Mouse (Mus musculus): ENCODE results near the gene Pxdn. TPM values are rescaled to one million over a fixed set of nuclear protein-coding genes. Genes with fewer than 3 reads are reported as not detected.
A peak's percentile ranks its signal among the peaks of the same experiment; 100 is the strongest.

The Pxdn gene
- polyA plus RNA-seq, 1 experiment from 2014 or later, result 105 TPM

- no peak overlapping the region for H3K9ac ChIP-seq (replicated peaks; ENCODE audit: low read length)
- H3K4me1 ChIP-seq (ENCODE audit: insufficient read depth, low read length), result 0 out of 2 replicates have a peak, but pooled peaks cover 4% of the 10 kb centered on the region
- no peak overlapping the region for H3K4me3 ChIP-seq (ENCODE audit: low read length)
- H3K4me2 ChIP-seq (replicated peaks; ENCODE audit: low read depth, low read length), result no peak overlapping the region
- H3K27ac ChIP-seq (ENCODE audit: low read length), result no peak overlapping the region
- H3K36me3 ChIP-seq (ENCODE audit: insufficient read depth, low read length), result no peaks in the 10 kb centered on the region
- 72% methylated on average over 5 of the region's 5 CpGs for WGBS
- ATAC-seq (ENCODE audit: low FRiP score, low TSS enrichment), result peak; percentile 28; the same call in 1 of the 2 replicates
- H3K9me3 ChIP-seq (ENCODE audit: low read length), result no peaks in the 10 kb centered on the region
- H3K27me3 ChIP-seq (ENCODE audit: insufficient read depth, low read length), result no peaks in the 10 kb centered on the region
Measured at GRCm38 (mm10) chr12:30034681-30035080, 97.3 kb downstream of the Pxdn start.

GRCm38 (mm10) chr12:30035406-30035805 is 98.0 kb downstream of the Pxdn start:
- H3K27me3 ChIP-seq (ENCODE audit: insufficient read depth, low read length), result no peaks in the 10 kb centered on the region
- no peak for ATAC-seq (ENCODE audit: low FRiP score, low TSS enrichment)
- H3K36me3 ChIP-seq (ENCODE audit: insufficient read depth, low read length), result no peaks in the 10 kb centered on the region
- H3K9ac ChIP-seq (replicated peaks; ENCODE audit: low read length), result no peak overlapping the region
- no peaks in the 10 kb centered on the region for H3K9me3 ChIP-seq (ENCODE audit: low read length)
- H3K4me2 ChIP-seq (replicated peaks; ENCODE audit: low read depth, low read length), result no peak overlapping the region
- H3K27ac ChIP-seq (ENCODE audit: low read length), result no peak overlapping the region
- 0 out of 2 replicates have a peak, but pooled peaks cover 8% of the 10 kb centered on the region for H3K4me1 ChIP-seq (ENCODE audit: insufficient read depth, low read length)
- WGBS, result 26% methylated on average over 1 of the region's 1 CpGs
- H3K4me3 ChIP-seq (ENCODE audit: low read length), result no peak overlapping the region

- no peak overlapping the region for H3K4me3 ChIP-seq (ENCODE audit: low read length)
Measured at GRCm38 (mm10) chr12:30035841-30036568, 98.6 kb downstream of the Pxdn start.

GRCm38 (mm10) chr12:30036569-30037055 is 99.2 kb downstream of the Pxdn start:
- 68% methylated on average over 4 of the region's 4 CpGs for WGBS
- H3K9me3 ChIP-seq (ENCODE audit: low read length), result no peaks in the 10 kb centered on the region
- H3K9ac ChIP-seq (replicated peaks; ENCODE audit: low read length), result no peak overlapping the region
- no peaks in the 10 kb centered on the region for H3K36me3 ChIP-seq (ENCODE audit: insufficient read depth, low read length)
- no peak overlapping the region for H3K4me2 ChIP-seq (replicated peaks; ENCODE audit: low read depth, low read length)
- no peak overlapping the region for H3K4me3 ChIP-seq (ENCODE audit: low read length)
- H3K27me3 ChIP-seq (ENCODE audit: insufficient read depth, low read length), result no peaks in the 10 kb centered on the region
- H3K27ac ChIP-seq (ENCODE audit: low read length), result no peak overlapping the region
- ATAC-seq (ENCODE audit: low FRiP score, low TSS enrichment), result no peak
- H3K4me1 ChIP-seq (ENCODE audit: insufficient read depth, low read length), result 0 out of 2 replicates have a peak, but pooled peaks cover 8% of the 10 kb centered on the region

More at GRCm38 (mm10) chr12:30035841-30036568, 98.6 kb downstream of the Pxdn start:
- H3K4me1 ChIP-seq (ENCODE audit: insufficient read depth, low read length), result 0 out of 2 replicates have a peak, but pooled peaks cover 8% of the 10 kb centered on the region
- H3K9me3 ChIP-seq (ENCODE audit: low read length), result no peaks in the 10 kb centered on the region
- no peak overlapping the region for H3K27ac ChIP-seq (ENCODE audit: low read length)
- no peaks in the 10 kb centered on the region for H3K27me3 ChIP-seq (ENCODE audit: insufficient read depth, low read length)
- H3K4me2 ChIP-seq (replicated peaks; ENCODE audit: low read depth, low read length), result no peak overlapping the region
- no peak for ATAC-seq (ENCODE audit: low FRiP score, low TSS enrichment)
- H3K36me3 ChIP-seq (ENCODE audit: insufficient read depth, low read length), result no peaks in the 10 kb centered on the region
- no peak overlapping the region for H3K9ac ChIP-seq (replicated peaks; ENCODE audit: low read length)

GRCm38 (mm10) chr12:30039565-30039964 is 102.2 kb downstream of the Pxdn start:
- Histone ChIP-seq H3K4me1 (ENCODE audit: insufficient read depth, low read length) (0 out of 2 replicates have a peak, but pooled peaks cover 8% of the 10 kb centered on the region), H3K27ac (ENCODE audit: low read length) (peak overlapping the region; percentile 19; the same call in 1 of the 2 replicates), H3K4me3 (ENCODE audit: low read length) (no peak overlapping the region), H3K9ac (replicated peaks; ENCODE audit: low read length) (no peak overlapping the region), H3K36me3 (ENCODE audit: insufficient read depth, low read length) (no peaks in the 10 kb centered on the region), H3K4me2 (replicated peaks; ENCODE audit: low read depth, low read length) (no peak overlapping the region), H3K9me3 (ENCODE audit: low read length) (no peaks in the 10 kb centered on the region), H3K27me3 (ENCODE audit: insufficient read depth, low read length) (no peaks in the 10 kb centered on the region)
- WGBS, result 45% methylated on average over 4 of the region's 4 CpGs
- ATAC-seq (ENCODE audit: low FRiP score, low TSS enrichment), result peak; percentile 40; the same call in 1 of the 2 replicates

- Histone ChIP-seq H3K4me1 (ENCODE audit: insufficient read depth, low read length) (0 out of 2 replicates have a peak, but pooled peaks cover 8% of the 10 kb centered on the region), H3K36me3 (ENCODE audit: insufficient read depth, low read length) (no peaks in the 10 kb centered on the region), H3K27me3 (ENCODE audit: insufficient read depth, low read length) (no peaks in the 10 kb centered on the region), H3K4me2 (replicated peaks; ENCODE audit: low read depth, low read length) (no peak overlapping the region), H3K9ac (replicated peaks; ENCODE audit: low read length) (no peak overlapping the region), H3K27ac (ENCODE audit: low read length) (peak overlapping the region; percentile 19; the same call in 1 of the 2 replicates), H3K4me3 (ENCODE audit: low read length) (no peak overlapping the region), H3K9me3 (ENCODE audit: low read length) (no peaks in the 10 kb centered on the region)
- no peak for ATAC-seq (ENCODE audit: low FRiP score, low TSS enrichment)
- WGBS, result 9% methylated on average over 4 of the region's 4 CpGs
Measured at GRCm38 (mm10) chr12:30040150-30040549, 102.7 kb downstream of the Pxdn start.

- Histone ChIP-seq H3K4me3 (ENCODE audit: low read length) (no peak overlapping the region), H3K27ac (ENCODE audit: low read length) (no peak overlapping the region), H3K4me1 (ENCODE audit: insufficient read depth, low read length) (no peaks in the 10 kb centered on the region), H3K27me3 (ENCODE audit: insufficient read depth, low read length) (no peaks in the 10 kb centered on the region), H3K9ac (replicated peaks; ENCODE audit: low read length) (no peak overlapping the region), H3K36me3 (ENCODE audit: insufficient read depth, low read length) (no peaks in the 10 kb centered on the region), H3K9me3 (ENCODE audit: low read length) (no peaks in the 10 kb centered on the region), H3K4me2 (replicated peaks; ENCODE audit: low read depth, low read length) (no peak overlapping the region)
- 83% methylated on average over 6 of the region's 6 CpGs for WGBS
- no peak for ATAC-seq (ENCODE audit: low FRiP score, low TSS enrichment)
Measured at GRCm38 (mm10) chr12:30048848-30049247, 111.4 kb downstream of the Pxdn start.

- Histone ChIP-seq H3K4me1 (ENCODE audit: insufficient read depth, low read length) (no peaks in the 10 kb centered on the region), H3K27me3 (ENCODE audit: insufficient read depth, low read length) (no peaks in the 10 kb centered on the region), H3K4me2 (replicated peaks; ENCODE audit: low read depth, low read length) (no peak overlapping the region), H3K27ac (ENCODE audit: low read length) (no peak overlapping the region), H3K9ac (replicated peaks; ENCODE audit: low read length) (no peak overlapping the region), H3K4me3 (ENCODE audit: low read length) (no peak overlapping the region), H3K36me3 (ENCODE audit: insufficient read depth, low read length) (no peaks in the 10 kb centered on the region), H3K9me3 (ENCODE audit: low read length) (no peaks in the 10 kb centered on the region)
- WGBS, result 84% methylated on average over 9 of the region's 9 CpGs
- ATAC-seq (ENCODE audit: low FRiP score, low TSS enrichment), result no peak
Measured at GRCm38 (mm10) chr12:30049818-30050217, 112.4 kb downstream of the Pxdn start.

GRCm38 (mm10) chr12:30050235-30050634 is 112.8 kb downstream of the Pxdn start:
- no peak for ATAC-seq (ENCODE audit: low FRiP score, low TSS enrichment)
- H3K27ac ChIP-seq (ENCODE audit: low read length), result no peak overlapping the region
- no peaks in the 10 kb centered on the region for H3K27me3 ChIP-seq (ENCODE audit: insufficient read depth, low read length)
- no peak overlapping the region for H3K4me2 ChIP-seq (replicated peaks; ENCODE audit: low read depth, low read length)
- WGBS, result 16% methylated on average over 4 of the region's 4 CpGs
- no peaks in the 10 kb centered on the region for H3K4me1 ChIP-seq (ENCODE audit: insufficient read depth, low read length)
- H3K9ac ChIP-seq (replicated peaks; ENCODE audit: low read length), result no peak overlapping the region
- no peak overlapping the region for H3K4me3 ChIP-seq (ENCODE audit: low read length)
- H3K9me3 ChIP-seq (ENCODE audit: low read length), result no peaks in the 10 kb centered on the region
- no peaks in the 10 kb centered on the region for H3K36me3 ChIP-seq (ENCODE audit: insufficient read depth, low read length)
